In the genomic region with DNA sequence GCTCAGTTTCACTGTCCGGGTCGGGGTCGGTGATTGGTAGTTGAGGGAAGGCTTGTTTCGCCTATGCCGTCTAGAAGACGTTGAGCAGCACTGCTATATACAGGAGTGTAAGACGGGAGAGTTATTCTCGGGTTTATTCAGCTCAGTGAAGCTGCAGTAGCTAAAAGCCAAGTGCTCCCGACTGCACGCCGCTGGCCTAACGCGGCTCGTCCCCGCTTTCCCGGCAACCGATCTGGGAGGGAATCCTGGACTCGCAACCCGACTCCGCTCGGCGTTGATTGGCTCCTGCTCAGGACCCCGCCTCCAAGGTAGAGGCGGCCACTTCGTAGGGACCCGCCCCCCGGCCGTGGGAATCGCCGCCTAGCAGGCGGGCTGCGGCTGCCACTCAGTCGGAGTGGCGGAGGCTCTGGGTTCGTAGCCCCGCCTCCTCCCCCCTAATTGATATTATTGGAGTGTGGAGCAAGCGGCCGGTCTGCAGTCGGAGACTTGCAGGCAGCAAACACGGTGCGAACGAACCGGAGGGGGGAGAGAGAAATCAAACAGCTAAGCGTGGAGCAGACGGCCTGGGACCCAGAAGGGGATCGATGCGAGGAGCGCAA, we compare ENCODE assay signal across 7 mouse cellular contexts. TPM values are rescaled to one million over a fixed set of nuclear protein-coding genes. Genes with fewer than 3 reads are reported as not detected.
DNase-seq lines count a peak whose midpoint lies in the region; ATAC-seq lines count a peak whose summit lies in the region.

Gene Epha7 (plus strand): TSS at position 441 of the 599 bp plus-strand sequence.

- 0% methylated on average over 48 of the region's 48 CpGs for WGBS in forebrain, embryonic 10.5 days
- 0% methylated on average over 48 of the region's 48 CpGs for WGBS in heart, embryonic 14.5 days
- under 1% methylated on average over 48 of the region's 48 CpGs for WGBS in liver, embryonic 12.5 days (ENCODE audit: insufficient replicate concordance)
- whole genome bisulfite sequencing in stomach, embryonic 14.5 days: under 1% methylated on average over 48 of the region's 48 CpGs

- DNase-seq in c-Kit-positive CD71-positive TER-119-positive erythroid progenitor cells, embryonic 14.5 days (ENCODE audit: low spot score): peak; percentile 79
- DNase-seq in forebrain, embryonic 10.5 days (ENCODE audit: extremely low spot score, low spot score): peak; percentile 97
- peak; percentile 98 for DNase-seq in kidney, postnatal 14 days
- peak; percentile 27 to 38 for DNase-seq in natural killer cell, adult 2 months (ENCODE audit: low spot score in 2 of 2)

- peak; percentile 96 for ATAC-seq in heart, embryonic 14.5 days (ENCODE audit: insufficient number of reproducible peaks, insufficient read depth, low FRiP score, low read depth)
- peak; percentile 100 for ATAC-seq in liver, embryonic 12.5 days
- ATAC-seq in stomach, embryonic 14.5 days (ENCODE audit: insufficient number of reproducible peaks, insufficient read depth, low FRiP score, low read depth): peak; percentile 98

- peak within 1 kb of the TSS; percentile 88 for H3K4me2 ChIP-seq in heart, embryonic 14.5 days (ENCODE audit: low read length)
- H3K4me2 ChIP-seq in liver, embryonic 12.5 days: peak within 1 kb of the TSS; percentile 93
- H3K4me2 ChIP-seq in stomach, embryonic 14.5 days (replicated peaks; ENCODE audit: low read depth, low read length): peak within 1 kb of the TSS; percentile 88

- H3K27ac ChIP-seq in forebrain, embryonic 10.5 days: peak within 1 kb of the TSS; percentile 97
- peak within 1 kb of the TSS; percentile 93 to 97 for H3K27ac ChIP-seq in heart, embryonic 14.5 days (replicated peaks in 1 of 2; ENCODE audit: control insufficient read depth in 1 of 2, insufficient read depth in 1 of 2, low read depth in 2 of 2, low read length in 2 of 2)
- H3K27ac ChIP-seq in liver, embryonic 12.5 days: peak within 1 kb of the TSS; percentile 30; the same call in 1 of the 2 replicates
- H3K27ac ChIP-seq in stomach, embryonic 14.5 days (ENCODE audit: low read length): peak within 1 kb of the TSS; percentile 88

- peaks cover 23% of the 10 kb centered on the region for H3K4me1 ChIP-seq in forebrain, embryonic 10.5 days
- H3K4me1 ChIP-seq in heart, embryonic 14.5 days (ENCODE audit: control insufficient read depth in 2 of 2, insufficient read depth in 2 of 2, low read length in 2 of 2): peaks cover 0 to 3% of the 10 kb centered on the region in 2 experiments; a peak in 1 of 4 replicates
- H3K4me1 ChIP-seq in liver, embryonic 12.5 days: peaks cover 24% of the 10 kb centered on the region
- no peaks in the 10 kb centered on the region; the same call in 1 of the 2 replicates for H3K4me1 ChIP-seq in stomach, embryonic 14.5 days (ENCODE audit: control insufficient read depth, insufficient read depth, low read length)

- no peaks in the 10 kb centered on the region for H3K36me3 ChIP-seq in forebrain, embryonic 10.5 days (replicated peaks)
- H3K36me3 ChIP-seq in heart, embryonic 14.5 days (ENCODE audit: control insufficient read depth, insufficient read depth, low read length): no peaks in the 10 kb centered on the region
- no peaks in the 10 kb centered on the region for H3K36me3 ChIP-seq in liver, embryonic 12.5 days
- no peaks in the 10 kb centered on the region for H3K36me3 ChIP-seq in stomach, embryonic 14.5 days (ENCODE audit: control insufficient read depth, insufficient read depth, low read length)

- no peaks in the 10 kb centered on the region for H3K27me3 ChIP-seq in forebrain, embryonic 10.5 days (ENCODE audit: poor library complexity, severe bottlenecking)
- H3K27me3 ChIP-seq in heart, embryonic 14.5 days (ENCODE audit: control insufficient read depth, insufficient read depth, low read length): no peaks in the 10 kb centered on the region
- H3K27me3 ChIP-seq in liver, embryonic 12.5 days (replicated peaks): peaks cover 42% of the 10 kb centered on the region
- no peaks in the 10 kb centered on the region for H3K27me3 ChIP-seq in stomach, embryonic 14.5 days (ENCODE audit: control insufficient read depth, insufficient read depth, low read length)

- H3K9me3 ChIP-seq in forebrain, embryonic 10.5 days: no peaks in the 10 kb centered on the region
- no peaks in the 10 kb centered on the region for H3K9me3 ChIP-seq in heart, embryonic 14.5 days (ENCODE audit: control insufficient read depth, low read length)
- no peaks in the 10 kb centered on the region for H3K9me3 ChIP-seq in liver, embryonic 12.5 days (replicated peaks)
- H3K9me3 ChIP-seq in stomach, embryonic 14.5 days (ENCODE audit: control insufficient read depth, low read depth, low read length): no peaks in the 10 kb centered on the region

- H3K9ac ChIP-seq in heart, embryonic 14.5 days (ENCODE audit: low read length): peak within 1 kb of the TSS; percentile 94
- H3K9ac ChIP-seq in liver, embryonic 12.5 days: peak within 1 kb of the TSS; percentile 58
- H3K9ac ChIP-seq in stomach, embryonic 14.5 days (replicated peaks; ENCODE audit: low read depth, low read length): peak within 1 kb of the TSS; percentile 80

- H3K4me3 ChIP-seq in forebrain, embryonic 10.5 days: peak within 1 kb of the TSS; percentile 83
- peak within 1 kb of the TSS; percentile 81 to 99 for H3K4me3 ChIP-seq in heart, embryonic 14.5 days (ENCODE audit: control insufficient read depth in 1 of 2, insufficient read depth in 1 of 2, low read depth in 1 of 2, low read length in 2 of 2)
- H3K4me3 ChIP-seq in liver, embryonic 12.5 days: peak within 1 kb of the TSS; percentile 64
- peak within 1 kb of the TSS; percentile 80 for H3K4me3 ChIP-seq in stomach, embryonic 14.5 days (ENCODE audit: low read depth, low read length)

RNA-seq across cellular contexts. Expression of gene Epha7, which starts in this region (rescaled TPM):
- 41.8 and 47.9 TPM in 2 replicates for polyA plus RNA-seq in forebrain, embryonic 10.5 days (2016; fragmentation: Nextera tagmentation; extraction: Ambion mirVana)
- polyA plus RNA-seq in heart, embryonic 14.5 days (2014; fragmentation: Nextera tagmentation; extraction: Ambion mirVana): 33.5 and 36.6 TPM in 2 replicates
- 6.0 and 6.3 TPM in 2 replicates for polyA plus RNA-seq in liver, embryonic 12.5 days (2016; fragmentation: Nextera tagmentation; extraction: Ambion mirVana)
- polyA plus RNA-seq in stomach, embryonic 14.5 days (2014; fragmentation: Nextera tagmentation; extraction: Ambion mirVana): 28.3 and 32.0 TPM in 2 replicates

Comparison
In these comparisons a context has a peak if more than half of its experiments do, and no peak if none do; other contexts are left out.
1. Peak in every context shown above with its lines: DNase-seq, ATAC-seq, H3K4me3 ChIP-seq and H3K27ac ChIP-seq.
2. DNase-seq: peak in every context shown above with its lines; median percentile 98 in kidney, postnatal 14 days; 97 in forebrain, embryonic 10.5 days; 79 in c-Kit-positive CD71-positive TER-119-positive erythroid progenitor cells, embryonic 14.5 days; 32 in natural killer cell, adult 2 months.
3. H3K27ac ChIP-seq: peak in every context shown above with its lines; median percentile 97 in forebrain, embryonic 10.5 days; 95 in heart, embryonic 14.5 days; 88 in stomach, embryonic 14.5 days; 30 in liver, embryonic 12.5 days.